Mouse (Mus musculus) WW6 (cell line): ENCODE data around the gene Elp5.
A peak's percentile ranks its signal among the peaks of the same experiment; 100 is the strongest.
"Not testable (repeated sequence)": the region's sequence is repeated elsewhere in the genome, so short reads cannot be mapped to it uniquely, and the experiment has no call there.

Experiments used
- DNase-seq: peaks from one replicate; pipeline ENCODE4 v3.0.0-alpha.2; 2013; ENCODE audit warnings: low read depth, low spot score

Elp5 gene

DNA sequence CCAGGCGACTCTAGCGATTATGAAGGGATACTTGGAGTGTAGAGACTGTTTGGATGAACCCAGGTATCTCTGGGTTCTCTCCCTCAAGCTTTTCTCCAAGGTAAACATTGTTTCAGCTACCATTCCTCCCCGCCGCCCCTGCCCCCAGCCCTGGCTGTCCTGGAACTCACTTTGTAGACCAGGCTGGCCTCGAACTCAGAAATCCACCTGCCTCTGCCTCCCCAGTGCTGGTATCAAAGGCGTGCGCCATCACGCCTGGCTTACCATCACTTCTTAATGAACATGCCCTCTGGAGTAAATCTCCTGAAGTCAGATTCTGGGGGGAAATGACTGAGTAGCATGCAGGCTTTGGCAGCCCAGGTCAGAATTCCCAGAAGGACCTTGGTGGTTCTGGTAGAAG is at the start of gene Elp5:
Elp5 (minus strand) TSS at position 293 of the 400 bp plus-strand sequence.
- no peak for DNase-seq

DNA sequence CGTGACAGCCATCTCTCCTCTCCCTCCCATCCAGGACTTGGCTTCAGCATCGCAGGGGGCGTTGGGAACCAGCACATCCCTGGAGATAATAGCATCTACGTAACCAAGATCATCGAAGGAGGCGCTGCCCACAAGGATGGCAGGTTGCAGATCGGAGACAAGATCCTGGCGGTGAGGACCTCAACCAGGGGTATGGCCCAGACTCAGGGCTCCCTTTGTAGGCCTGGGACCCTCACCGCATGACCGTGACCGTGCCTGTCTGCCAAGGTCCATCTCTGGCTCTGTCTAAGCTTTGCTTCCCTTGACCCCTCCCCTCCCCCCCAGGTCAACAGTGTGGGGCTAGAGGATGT is 49.0 kb upstream of the Elp5 start:
- no peak for DNase-seq

GRCm38 (mm10) chr11:70030651-70031320 is 48.5 kb upstream of the Elp5 start:
- no peak for DNase-seq

DNA sequence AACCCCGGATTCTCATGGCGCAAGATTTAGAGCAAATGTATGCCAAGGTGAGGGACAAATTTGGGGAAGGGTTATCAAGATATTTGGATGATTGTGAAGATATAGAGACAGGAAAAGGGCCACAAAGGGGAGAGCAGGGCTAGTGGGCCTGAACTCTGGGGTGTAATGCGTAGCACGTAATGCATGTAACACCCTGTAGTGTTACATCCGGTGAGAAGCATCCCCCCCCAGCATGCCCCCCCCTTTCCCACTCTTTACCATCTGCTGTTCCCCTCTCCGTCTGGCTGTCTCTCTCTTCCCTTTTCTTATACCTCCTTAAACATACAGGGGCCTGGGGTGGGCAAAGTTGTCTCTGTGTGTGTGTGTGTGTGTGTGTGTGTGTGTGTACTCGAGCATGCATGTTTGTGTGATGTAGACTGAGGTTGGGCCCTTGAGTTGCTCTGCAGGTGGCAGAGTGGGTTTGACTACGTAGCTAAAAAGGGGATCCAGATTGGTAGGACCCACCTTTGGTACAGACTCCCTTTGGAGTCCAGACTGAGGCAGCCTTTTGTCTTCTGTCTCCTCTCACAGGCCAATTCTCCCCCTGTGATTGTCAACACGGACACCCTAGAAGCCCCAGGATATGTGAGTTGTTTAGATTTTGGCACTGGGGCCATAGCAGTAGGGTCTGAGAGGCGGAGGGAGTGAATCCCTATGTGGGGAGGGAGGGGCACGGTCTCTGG is 47.7 kb upstream of the Elp5 start:
- no peak for DNase-seq

- DNase-seq = peak; percentile 98
These were observed 46.9 kb upstream of the Elp5 start for GRCm38 (mm10) chr11:70029130-70029801.

- no peak for DNase-seq
These were observed 46.2 kb upstream of the Elp5 start for GRCm38 (mm10) chr11:70028401-70029129.

- no peak for DNase-seq
These were observed 45.1 kb upstream of the Elp5 start for GRCm38 (mm10) chr11:70027397-70027796.

DNA sequence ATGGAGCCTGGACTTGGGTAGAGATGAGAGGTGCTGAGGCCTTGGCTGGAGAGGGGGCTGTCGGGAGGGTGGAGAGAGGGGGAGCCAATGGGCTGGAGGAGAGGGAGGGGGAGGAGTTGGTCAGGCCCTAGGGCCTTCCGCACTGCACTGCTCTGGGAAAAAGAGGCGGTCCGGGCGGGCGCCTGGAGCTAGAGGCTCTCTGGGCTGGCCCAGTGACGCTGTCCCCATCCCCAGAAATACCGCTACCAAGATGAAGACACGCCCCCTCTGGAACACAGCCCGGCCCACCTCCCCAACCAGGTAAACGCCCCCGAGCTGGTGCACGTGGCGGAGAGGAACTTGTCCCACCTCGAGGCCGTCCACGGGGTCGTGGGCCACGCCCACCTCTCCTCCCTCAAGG is 44.4 kb upstream of the Elp5 start:
- no peak for DNase-seq

DNA sequence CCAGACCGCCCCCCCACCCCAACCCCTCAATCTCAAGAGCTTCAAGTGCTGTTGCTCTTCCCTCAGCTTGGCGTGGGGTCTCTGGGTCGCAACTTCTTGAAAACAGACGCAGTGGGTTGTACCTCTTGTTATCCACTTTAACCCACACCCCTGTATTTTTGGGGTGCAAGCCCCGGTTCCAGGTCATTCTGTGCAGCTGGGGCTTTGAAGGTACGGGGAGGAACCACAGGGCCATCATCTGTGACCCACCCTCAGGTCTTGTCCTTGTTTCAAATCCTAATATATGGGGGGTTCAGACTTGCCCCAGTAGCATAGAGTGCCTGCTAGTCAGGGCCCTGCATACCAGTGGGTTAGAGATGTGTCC is 41.8 kb upstream of the Elp5 start:
- no peak for DNase-seq

DNA sequence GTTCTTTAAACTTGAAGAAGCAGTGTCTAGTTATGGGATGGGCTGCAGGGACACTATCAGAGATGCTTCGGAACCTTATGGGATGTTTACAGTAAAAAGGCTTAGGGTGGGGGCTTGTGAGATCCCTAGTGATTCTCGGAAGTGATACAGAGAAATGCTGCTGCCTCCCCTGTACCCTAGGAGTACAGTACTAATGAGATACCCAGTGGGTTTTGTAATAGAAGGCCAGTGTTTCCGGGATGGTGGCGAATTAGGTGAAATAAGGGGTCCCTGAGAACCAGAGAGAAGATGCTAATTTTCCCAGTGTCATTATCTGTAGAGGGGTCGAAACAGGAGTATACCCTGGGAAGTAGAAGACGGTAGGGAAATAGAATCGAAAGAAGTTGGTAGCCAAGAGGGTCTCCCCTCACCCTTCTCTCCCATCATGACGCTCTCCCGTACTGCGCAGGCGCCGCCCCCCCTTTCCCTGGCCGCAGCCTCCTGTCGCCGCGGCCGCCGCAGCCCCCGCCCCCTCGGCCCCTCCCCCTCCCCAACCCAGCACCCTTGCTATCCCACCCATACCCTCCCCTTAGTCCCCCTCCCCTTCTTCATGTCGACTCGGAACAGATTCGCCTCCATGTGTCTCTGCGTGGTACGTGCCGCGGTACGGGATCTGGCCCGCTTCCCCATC is 41.3 kb upstream of the Elp5 start:
- no peak for DNase-seq

GRCm38 (mm10) chr11:70021264-70022132 is 39.2 kb upstream of the Elp5 start:
- DNase-seq = peak; percentile 99

- DNase-seq = peak; percentile 86
These were observed 38.5 kb upstream of the Elp5 start for GRCm38 (mm10) chr11:70020731-70021263.

DNA sequence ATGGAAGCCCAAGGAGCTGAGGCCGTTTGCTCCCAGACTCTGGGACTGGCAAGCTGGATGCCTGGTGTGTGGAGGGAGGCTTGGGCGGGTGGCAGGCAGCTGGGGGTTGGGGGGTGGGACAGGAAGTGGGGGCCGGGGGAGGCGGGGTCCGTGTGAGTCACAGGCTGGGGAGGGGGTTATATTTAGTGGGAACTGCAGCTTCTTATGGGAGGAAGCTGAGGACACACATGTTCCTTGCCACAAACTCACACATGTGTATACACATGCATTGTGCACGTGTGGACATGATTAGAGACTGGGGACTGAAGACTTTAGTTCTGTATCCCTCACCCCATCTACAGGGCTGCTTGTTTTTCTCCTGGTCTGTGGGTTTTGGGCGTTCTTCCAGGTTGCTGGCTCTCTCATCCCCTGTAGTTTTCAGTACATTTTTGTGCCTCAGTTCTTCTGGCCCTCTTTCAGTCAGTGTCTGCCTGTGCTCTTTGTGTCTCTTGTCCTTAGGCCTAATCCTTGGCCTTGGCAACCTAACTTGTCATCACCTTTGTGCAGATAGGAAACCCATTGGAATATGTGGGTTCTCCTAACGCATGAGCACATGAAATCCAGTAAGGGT is 37.8 kb upstream of the Elp5 start:
- no peak for DNase-seq

GRCm38 (mm10) chr11:70019495-70020021 is 37.2 kb upstream of the Elp5 start:
- DNase-seq = no peak

GRCm38 (mm10) chr11:70018131-70018990 is 36.0 kb upstream of the Elp5 start:
- no peak for DNase-seq

GRCm38 (mm10) chr11:70017199-70017767 is 35.0 kb upstream of the Elp5 start:
- DNase-seq = no peak

DNA sequence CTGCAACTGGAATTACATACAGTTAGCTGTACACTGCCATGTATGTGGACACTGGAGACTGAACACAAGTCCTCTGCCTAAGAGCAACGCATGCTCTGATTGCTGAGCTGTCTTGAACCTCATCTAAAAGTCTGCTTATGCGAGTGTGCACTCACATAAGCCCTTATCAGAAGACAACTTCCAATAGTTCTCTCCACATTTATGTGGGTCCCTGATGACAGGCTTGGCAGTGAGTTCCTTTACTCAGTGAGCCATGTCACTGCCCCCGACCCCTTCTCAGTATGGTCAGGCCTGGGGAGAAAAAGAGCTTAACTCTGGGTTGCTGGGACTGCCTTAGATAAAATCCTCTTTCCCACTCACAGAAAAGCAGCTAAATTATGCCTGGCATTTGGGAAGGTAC is 34.4 kb upstream of the Elp5 start, which contains the start of gene Dlg4:
Dlg4 (plus strand) TSS at position 274 of the 400 bp plus-strand sequence.
- no peak for DNase-seq

- not testable (repeated sequence) for DNase-seq
These were observed 33.9 kb upstream of the Elp5 start for GRCm38 (mm10) chr11:70016177-70016576.
